Mouse (Mus musculus): ENCODE data around the gene Sipa1.

DNA sequence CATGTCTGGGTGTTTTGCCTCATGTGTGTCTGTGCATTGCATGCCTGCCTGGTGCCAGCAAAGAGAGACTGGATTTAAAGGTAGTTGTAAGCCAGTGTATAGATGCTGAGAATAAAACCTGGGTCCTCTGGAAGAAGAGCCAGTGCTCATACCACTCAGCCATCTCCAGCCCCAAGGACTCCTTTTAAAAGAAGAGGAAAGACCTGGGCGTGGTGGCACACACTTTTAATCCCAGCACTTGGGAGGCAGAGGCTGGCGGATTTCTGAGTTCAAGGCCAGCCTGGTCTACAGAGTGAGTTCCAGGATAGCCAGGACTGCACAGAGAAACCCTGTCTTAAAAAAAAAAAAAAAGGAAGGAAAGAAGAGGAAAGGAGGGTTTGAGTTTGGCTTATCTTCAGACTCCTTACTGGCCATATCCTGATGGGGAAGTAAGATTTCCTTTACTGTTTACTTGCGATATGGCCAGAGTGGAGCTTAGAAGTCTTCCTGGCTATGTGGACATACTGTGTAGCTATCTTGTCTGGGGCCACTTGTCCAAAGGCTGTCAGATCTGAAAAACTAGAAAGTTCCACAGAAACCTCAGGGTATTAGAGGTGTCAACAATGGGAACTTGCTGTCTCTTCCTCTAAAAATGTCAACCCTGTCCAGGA lies 50.6 kb downstream of the Sipa1 start:
- TF ChIP-seq CTCF (IDR thresholded peaks at IDR 0.05; ENCODE audit: low read depth): no peak
- TF ChIP-seq EP300 (optimal IDR thresholded peaks at IDR 0.05): no peak

Measured in stomach, postnatal 0 days (tissue).